In the genomic region with DNA sequence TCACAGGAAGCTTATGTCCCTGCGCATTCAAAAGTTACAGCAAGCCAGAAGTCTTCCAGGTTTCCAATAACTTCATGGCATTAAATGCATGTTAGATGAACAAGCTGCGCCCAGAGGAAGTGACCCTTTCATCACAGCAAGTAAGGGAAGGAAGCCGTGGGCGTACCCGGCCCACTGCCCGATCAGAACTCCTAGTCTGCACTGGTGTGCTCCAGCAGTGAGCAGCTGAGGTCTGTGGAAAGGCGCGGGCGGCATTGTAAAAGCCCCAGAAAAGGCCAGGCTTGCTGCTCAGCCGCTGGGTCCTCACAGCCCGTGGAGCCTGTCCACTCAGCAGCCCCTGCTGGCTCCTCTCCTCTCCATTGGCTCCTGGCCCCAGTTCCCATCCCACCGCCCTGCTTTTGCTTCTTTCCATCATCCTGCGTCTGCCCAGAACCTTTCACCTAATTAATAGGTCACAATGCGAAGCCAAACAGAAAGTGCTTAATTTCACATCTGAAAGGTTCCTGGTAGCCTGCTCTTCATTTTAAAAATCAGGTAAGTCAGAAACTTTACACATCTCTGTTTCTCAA, we compare ENCODE assay signal across 9 mouse cellular contexts. TPM values are rescaled to one million over a fixed set of nuclear protein-coding genes. Genes with fewer than 3 reads are reported as not detected.
A peak's percentile ranks its signal among the peaks of the same experiment; 100 is the strongest.
DNase-seq lines count a peak whose midpoint lies in the region; ATAC-seq and TF ChIP-seq lines count a peak whose summit lies in the region.
"Had no signal": no experiment of that assay in that cellular context is flagged by ENCODE, and none has a peak within 500 bp of the region (broad histone marks: within the 10 kb centered on the region; RNA-seq: fewer than 3 reads in every experiment).

No protein-coding gene starts in this region.

- intact Hi-C loops in left cerebral cortex, adult 2 months (cut with DNase I): no loop called here

- H3K4me2 ChIP-seq in heart, embryonic 14.5 days (ENCODE audit: low read length): peak overlapping the region; percentile 46

- no peak for TF ChIP-seq CTCF in left cerebral cortex, adult 2 months (IDR thresholded peaks at IDR 0.05)

- H3K27me3 ChIP-seq in heart, embryonic 14.5 days (ENCODE audit: control insufficient read depth, insufficient read depth, low read length): no peaks in the 10 kb centered on the region

- H3K9ac ChIP-seq in heart, embryonic 14.5 days (ENCODE audit: low read length): peak overlapping the region; percentile 58

- ATAC-seq in CD4-positive, CD25-positive, alpha-beta regulatory T cell, adult 4 months: no peak
- peak; percentile 58; the same call in 1 of the 2 replicates for ATAC-seq in heart, embryonic 14.5 days (ENCODE audit: insufficient number of reproducible peaks, insufficient read depth, low FRiP score, low read depth)

- no peaks in the 10 kb centered on the region for H3K9me3 ChIP-seq in heart, embryonic 14.5 days (ENCODE audit: control insufficient read depth, low read length)

- 50% methylated on average over 14 of the region's 14 CpGs for WGBS in heart, embryonic 14.5 days

- H3K36me3 ChIP-seq in heart, embryonic 14.5 days (ENCODE audit: control insufficient read depth, insufficient read depth, low read length): peaks cover 20% of the 10 kb centered on the region

- DNase-seq in CD4-positive, CD25-positive, alpha-beta regulatory T cell, adult 2 months (ENCODE audit: low read depth, low spot score): peak; percentile 44
- DNase-seq in left cerebral cortex, adult 2 months (ENCODE audit: extremely low spot score in 1 of 2, low spot score in 2 of 2): peak in 1 of 2 experiments; percentile 11
- DNase-seq in left cerebral cortex, adult 11 months (ENCODE audit: low spot score): no peak
- DNase-seq in lung, postnatal 4 days: peak; percentile 48 to 58
- DNase-seq in cerebellum, adult 9-10 months: no peak
- no peak for DNase-seq in thymus, postnatal 36 days

- H3K4me3 ChIP-seq in left cerebral cortex, adult 2 months: no peak overlapping the region
- H3K4me3 ChIP-seq in heart, embryonic 14.5 days (ENCODE audit: control insufficient read depth in 1 of 2, insufficient read depth in 1 of 2, low read depth in 1 of 2, low read length in 2 of 2): 0 out of 4 replicates have a peak overlapping the region, but pooled peaks of 1 of the 2 experiments have one; percentile 6
- H3K4me3 ChIP-seq: myocyte had no signal

- H3K27ac ChIP-seq in left cerebral cortex, adult 2 months: peak overlapping the region; percentile 32; the same call in 1 of the 2 replicates
- H3K27ac ChIP-seq in heart, embryonic 14.5 days (replicated peaks in 1 of 2; ENCODE audit: control insufficient read depth in 1 of 2, insufficient read depth in 1 of 2, low read depth in 2 of 2, low read length in 2 of 2): peak overlapping the region; percentile 72 to 77

- peaks cover 8 to 13% of the 10 kb centered on the region in 2 experiments for H3K4me1 ChIP-seq in heart, embryonic 14.5 days (ENCODE audit: control insufficient read depth in 2 of 2, insufficient read depth in 2 of 2, low read length in 2 of 2)

RNA-seq across cellular contexts. Expression of a gene that starts 47.5 kb away (rescaled TPM):
- polyA plus RNA-seq in CD4-positive, CD25-positive, alpha-beta regulatory T cell, adult 4 months (2017; shearing (Covaris generic)): 1,000 to 10,000 TPM in 1 of 2 experiments, 100 to 1,000 TPM in 1; 971 to 1,303 TPM
- total RNA-seq in left cerebral cortex, adult 2 months (2021): 10 to 100 TPM; 18.0 to 18.3 TPM
- 31.7 and 38.0 TPM in 2 replicates for polyA plus RNA-seq in heart, embryonic 14.5 days (2014; fragmentation: Nextera tagmentation; extraction: Ambion mirVana)

Comparison
In these comparisons a context has a peak if more than half of its experiments do, and no peak if none do; other contexts are left out.
1. DNase-seq: peak in CD4-positive, CD25-positive, alpha-beta regulatory T cell, adult 2 months (single experiment) and lung, postnatal 4 days (2 of 2); none in left cerebral cortex, adult 11 months (single experiment), cerebellum, adult 9-10 months (single experiment) and thymus, postnatal 36 days (0 of 2).
2. RNA of a gene that starts 47.5 kb away (polyA plus RNA-seq): 971 to 1,303 TPM in CD4-positive, CD25-positive, alpha-beta regulatory T cell, adult 4 months; 31.7 to 38.0 TPM in heart, embryonic 14.5 days; every median in the first group is over 10 times any median in the second.